In genomic region chr4:141722731-141723672, GRCm38 (mm10) we compare ENCODE assay signal across 8 mouse cellular contexts. TPM values are rescaled to one million over a fixed set of nuclear protein-coding genes. Genes with fewer than 3 reads are reported as not detected.
DNase-seq lines count a peak whose midpoint lies in the region; ATAC-seq and TF ChIP-seq lines count a peak whose summit lies in the region.

Gene Ddi2 (minus strand): TSS chr4:141723419.

- peak within 1 kb of the TSS; percentile 79 for H3K4me2 ChIP-seq in embryonic facial prominence, embryonic 13.5 days
- peak within 1 kb of the TSS; percentile 78 for H3K4me2 ChIP-seq in limb, embryonic 14.5 days (replicated peaks; ENCODE audit: low read depth, low read length, severe bottlenecking)
- peak within 1 kb of the TSS; percentile 86 for H3K4me2 ChIP-seq in midbrain, postnatal 0 days (ENCODE audit: low read depth, low read length, poor library complexity, severe bottlenecking)

- H3K9me3 ChIP-seq in embryonic facial prominence, embryonic 13.5 days = no peaks in the 10 kb centered on the region; the same call in 1 of the 2 replicates
- H3K9me3 ChIP-seq in limb, embryonic 14.5 days (ENCODE audit: control insufficient read depth, low read length) = no peaks in the 10 kb centered on the region
- H3K9me3 ChIP-seq in midbrain, postnatal 0 days (ENCODE audit: low read length) = no peaks in the 10 kb centered on the region

- H3K27ac ChIP-seq in embryonic facial prominence, embryonic 13.5 days = peak within 1 kb of the TSS; percentile 92
- H3K27ac ChIP-seq in heart, adult 2 months = peak within 1 kb of the TSS; percentile 92
- H3K27ac ChIP-seq in limb, embryonic 14.5 days (replicated peaks; ENCODE audit: low read depth, low read length) = peak within 1 kb of the TSS; percentile 87
- peak within 1 kb of the TSS; percentile 80 for H3K27ac ChIP-seq in midbrain, postnatal 0 days (ENCODE audit: low read depth, low read length)

- TF ChIP-seq CTCF in heart, adult 2 months (IDR thresholded peaks at IDR 0.05) = no peak
- no peak for TF ChIP-seq CTCF in midbrain, postnatal 0 days (IDR thresholded peaks at IDR 0.05)

- TF ChIP-seq EP300 in heart, adult 2 months (IDR thresholded peaks at IDR 0.05; ENCODE audit: insufficient read depth, low read depth, low read length) = no peak

- peak; percentile 69 for ATAC-seq in embryonic facial prominence, embryonic 13.5 days (ENCODE audit: insufficient number of reproducible peaks, insufficient read depth, low FRiP score, low TSS enrichment, low read depth)
- peak; percentile 91 for ATAC-seq in limb, embryonic 14.5 days (ENCODE audit: low FRiP score, low read depth)
- ATAC-seq in midbrain, postnatal 0 days (ENCODE audit: low FRiP score) = peak; percentile 91

- peak within 1 kb of the TSS; percentile 99 for H3K4me3 ChIP-seq in embryonic facial prominence, embryonic 13.5 days
- peak within 1 kb of the TSS; percentile 77 for H3K4me3 ChIP-seq in heart, adult 2 months
- peak within 1 kb of the TSS; percentile 86 for H3K4me3 ChIP-seq in limb, embryonic 14.5 days (replicated peaks; ENCODE audit: low read length)
- peak within 1 kb of the TSS; percentile 99 for H3K4me3 ChIP-seq in midbrain, postnatal 0 days (ENCODE audit: low read depth, low read length)

- peak; percentile 70 for TF ChIP-seq POLR2A in heart, adult 2 months (IDR thresholded peaks at IDR 0.05; ENCODE audit: insufficient read depth, low read depth, low read length)
- 0 out of 2 replicates have a peak, but pooled peaks have one; percentile 80 for TF ChIP-seq POLR2A in limb, embryonic 14.5 days (IDR thresholded peaks at IDR 0.05; ENCODE audit: borderline replicate concordance, extremely low read depth, insufficient read depth, insufficient read length)

- peak within 1 kb of the TSS; percentile 98 for H3K9ac ChIP-seq in embryonic facial prominence, embryonic 13.5 days
- H3K9ac ChIP-seq in heart, adult 2 months (ENCODE audit: low read depth, low read length) = peak within 1 kb of the TSS; percentile 90
- H3K9ac ChIP-seq in limb, embryonic 14.5 days (ENCODE audit: low read depth, low read length, severe bottlenecking) = peak within 1 kb of the TSS; percentile 93
- H3K9ac ChIP-seq in midbrain, postnatal 0 days (replicated peaks; ENCODE audit: low read length, poor library complexity, severe bottlenecking) = peak within 1 kb of the TSS; percentile 96

- H3K36me3 ChIP-seq in embryonic facial prominence, embryonic 13.5 days = peaks cover 9% of the 10 kb centered on the region
- peaks cover 22% of the 10 kb centered on the region for H3K36me3 ChIP-seq in heart, adult 2 months (ENCODE audit: control insufficient read depth, insufficient read depth, low read length)
- H3K36me3 ChIP-seq in limb, embryonic 14.5 days (ENCODE audit: control insufficient read depth, insufficient read depth, low read length) = no peaks in the 10 kb centered on the region; the same call in 1 of the 2 replicates
- H3K36me3 ChIP-seq in midbrain, postnatal 0 days (ENCODE audit: insufficient read depth, low read length) = no peaks in the 10 kb centered on the region

- intact Hi-C loops in heart, adult 2 months (cut with DNase I) = loop anchor here (1.0 to 5.0 kb wide), 2 partner anchors 67 to 106 kb away; partner anchors contain the start of genes Dnajc16 and Tmem82

- under 1% methylated on average over 87 of the region's 105 CpGs for WGBS in embryonic facial prominence, embryonic 13.5 days
- WGBS in heart, adult 2 months = under 1% methylated on average over 84 of the region's 105 CpGs
- 0% methylated on average over 70 of the region's 105 CpGs for WGBS in limb, embryonic 14.5 days
- WGBS in midbrain, postnatal 0 days = under 1% methylated on average over 86 of the region's 105 CpGs

- H3K4me1 ChIP-seq in embryonic facial prominence, embryonic 13.5 days = peaks cover 27% of the 10 kb centered on the region
- H3K4me1 ChIP-seq in heart, adult 2 months (ENCODE audit: control insufficient read depth, insufficient read depth, low read length) = peaks cover 13% of the 10 kb centered on the region
- peaks cover 10% of the 10 kb centered on the region for H3K4me1 ChIP-seq in limb, embryonic 14.5 days (ENCODE audit: control insufficient read depth, insufficient read depth, low read length)
- H3K4me1 ChIP-seq in midbrain, postnatal 0 days (ENCODE audit: insufficient read depth, low read length) = peaks cover 12% of the 10 kb centered on the region; the same call in 1 of the 2 replicates

- peaks cover 6% of the 10 kb centered on the region for H3K79me2 ChIP-seq in heart, adult 2 months (replicated peaks; ENCODE audit: control insufficient read depth, insufficient read depth, low read length)

- DNase-seq in 3134 (ENCODE audit: extremely low read depth, insufficient read length, low spot score) = peak; percentile 95
- peak; percentile 96 to 98 for DNase-seq in adrenal gland, postnatal 36 days
- DNase-seq in heart, adult 2 months = peak; percentile 96 to 97
- peak; percentile 86 for DNase-seq in kidney, adult 9 months
- peak; percentile 84 for DNase-seq in limb, embryonic 14.5 days (ENCODE audit: low spot score)
- peak; percentile 92 for DNase-seq in midbrain, postnatal 0 days (ENCODE audit: low spot score)
- DNase-seq in spleen, postnatal 14 days (ENCODE audit: low spot score in 2 of 2) = peak; percentile 85 to 91

- no peaks in the 10 kb centered on the region; the same call in 1 of the 2 replicates for H3K27me3 ChIP-seq in embryonic facial prominence, embryonic 13.5 days
- H3K27me3 ChIP-seq in heart, adult 2 months (ENCODE audit: control insufficient read depth, insufficient read depth, low read length) = no peaks in the 10 kb centered on the region
- no peaks in the 10 kb centered on the region for H3K27me3 ChIP-seq in limb, embryonic 14.5 days (ENCODE audit: control insufficient read depth, insufficient read depth, low read length)
- no peaks in the 10 kb centered on the region for H3K27me3 ChIP-seq in midbrain, postnatal 0 days (ENCODE audit: insufficient read depth, low read length)

RNA-seq across cellular contexts. Expression of gene Ddi2, which starts in this region (rescaled TPM):
- 10 to 100 TPM; 56.6 to 58.9 TPM for total RNA-seq in adrenal gland, postnatal 36 days (2021)
- polyA plus RNA-seq in embryonic facial prominence, embryonic 13.5 days (2015; fragmentation: Nextera tagmentation; extraction: Ambion mirVana) = 22.9 and 25.2 TPM in 2 replicates
- 10 to 100 TPM; 28.6 to 29.4 TPM for total RNA-seq in heart, adult 2 months (2021)
- 8.7 and 14.2 TPM in 2 replicates for polyA plus RNA-seq in heart, adult 2 months (2012; rRNA removed)
- 21.9 and 22.1 TPM in 2 replicates for polyA plus RNA-seq in limb, embryonic 14.5 days (2012; rRNA removed)
- 18.5 and 20.0 TPM in 2 replicates for polyA plus RNA-seq in limb, embryonic 14.5 days (2014; fragmentation: Nextera tagmentation; extraction: Ambion mirVana)
- 21.7 and 25.7 TPM in 2 replicates for total RNA-seq in midbrain, postnatal 0 days (2014; rRNA removed)
- 8.9 and 9.2 TPM in 2 replicates for polyA plus RNA-seq in midbrain, postnatal 0 days (2015; fragmentation: Nextera tagmentation; extraction: Ambion mirVana)

Comparison
In these comparisons a context has a peak if more than half of its experiments do, and no peak if none do; other contexts are left out.
1. Peak in every context shown above with its lines: DNase-seq, ATAC-seq, H3K4me3 ChIP-seq and H3K27ac ChIP-seq.